Mouse (Mus musculus): Measurements from ENCODE around the gene Ptpn20. TPM values are rescaled to one million over a fixed set of nuclear protein-coding genes. Genes with fewer than 3 reads are reported as not detected.

Ptpn20 gene
- not detected in 2 replicates for polyA plus RNA-seq (2016; fragmentation: Nextera tagmentation; extraction: Ambion mirVana)

DNA sequence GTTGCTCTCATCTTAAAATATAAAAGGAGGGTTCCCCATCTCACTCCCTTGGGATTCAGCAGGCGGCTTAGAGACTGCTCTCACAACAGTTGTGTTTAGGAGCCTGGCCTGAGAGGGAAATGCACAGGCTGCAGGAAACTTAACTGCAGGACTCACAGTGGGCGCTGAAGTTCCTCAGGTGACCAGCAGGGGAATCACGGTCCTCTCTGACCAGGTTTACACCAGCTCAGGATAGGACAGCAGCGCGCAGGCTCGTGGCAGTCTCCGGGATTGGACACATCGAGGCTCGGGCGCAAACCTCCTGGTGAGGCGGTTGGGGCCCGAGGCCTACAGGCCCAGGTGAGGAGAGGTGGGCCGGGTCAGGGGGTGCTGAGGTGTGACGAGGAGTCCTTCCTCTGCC is at the start of gene Ptpn20:
Gene Ptpn20, plus strand, starts transcription at position 257 of the 400 bp plus-strand sequence.
- no peaks in the 10 kb centered on the region for H3K36me3 ChIP-seq
- no peaks in the 10 kb centered on the region for H3K27me3 ChIP-seq (ENCODE audit: low read depth, poor library complexity, severe bottlenecking)
- WGBS = 57% methylated on average over 14 of the region's 14 CpGs
- no peak within 1 kb of the TSS for H3K4me3 ChIP-seq
- no peak for DNase-seq (ENCODE audit: low spot score)
- no peaks in the 10 kb centered on the region for H3K4me1 ChIP-seq
- H3K9me3 ChIP-seq (replicated peaks) = no peaks in the 10 kb centered on the region
- no peak within 1 kb of the TSS for H3K27ac ChIP-seq (replicated peaks)

DNA sequence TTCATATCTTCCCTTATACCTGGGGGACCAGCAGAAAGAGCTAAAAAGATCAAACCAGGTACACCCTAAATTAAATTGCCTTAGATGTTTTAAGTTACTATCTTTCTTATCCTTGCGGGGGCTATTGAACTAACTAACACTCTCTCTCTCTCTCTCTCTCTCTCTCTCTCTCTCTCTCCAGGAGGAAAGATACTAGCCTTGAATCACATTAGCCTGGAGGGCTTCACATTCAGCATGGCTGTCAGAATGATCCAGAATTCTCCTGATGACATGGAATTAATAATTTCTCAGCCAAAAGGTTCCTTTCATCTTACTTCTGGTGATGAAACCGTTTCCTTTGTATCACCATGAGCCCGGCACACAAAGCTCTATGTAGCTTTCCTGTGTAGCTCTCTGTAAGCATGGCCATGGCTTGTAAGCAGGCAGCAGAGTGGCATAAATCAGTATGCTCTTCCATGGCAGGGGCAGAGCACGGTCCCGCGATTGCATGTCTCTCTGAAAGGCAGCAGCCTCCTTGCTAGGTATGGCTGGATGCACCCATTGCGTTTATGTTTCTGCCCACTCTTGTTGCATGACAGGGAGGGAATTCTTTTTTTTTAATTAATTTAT is 49.3 kb upstream of the Ptpn20 start:
- Histone ChIP-seq H3K27ac (replicated peaks) (no peak overlapping the region), H3K9me3 (replicated peaks) (no peaks in the 10 kb centered on the region), H3K27me3 (ENCODE audit: low read depth, poor library complexity, severe bottlenecking) (no peaks in the 10 kb centered on the region), H3K36me3 (no peaks in the 10 kb centered on the region), H3K4me3 (no peak overlapping the region), H3K4me1 (no peaks in the 10 kb centered on the region)
- DNase-seq (ENCODE audit: low spot score) = no peak
- WGBS = 85% methylated on average over 7 of the region's 7 CpGs

DNA sequence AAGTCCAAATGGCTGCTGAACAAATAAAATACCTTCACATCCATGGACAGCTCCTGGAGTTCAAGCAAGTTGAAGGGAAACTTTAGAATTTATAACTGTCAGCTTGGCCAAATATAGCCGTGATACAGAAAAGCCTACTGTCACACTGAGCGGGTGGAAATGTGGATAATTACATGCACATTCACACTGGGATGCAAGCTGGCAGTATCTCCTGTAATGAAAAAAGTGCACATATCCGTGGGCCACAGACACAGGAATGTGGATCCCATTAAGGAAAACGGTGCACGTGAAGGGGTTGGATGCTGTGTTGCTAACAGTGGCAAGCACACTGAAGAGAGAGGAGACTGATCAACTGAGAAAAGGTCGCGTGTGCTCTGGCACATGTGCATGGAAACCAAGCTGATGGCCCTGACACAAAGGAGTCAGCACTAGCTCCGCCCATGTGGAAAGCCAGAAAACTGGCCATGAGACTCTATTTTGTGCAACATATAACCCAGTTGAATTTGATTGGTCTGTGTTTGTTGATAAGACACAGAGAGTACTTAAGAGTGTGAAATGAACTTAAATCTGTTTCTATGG is 43.4 kb upstream of the Ptpn20 start:
- H3K9me3 ChIP-seq (replicated peaks) = no peaks in the 10 kb centered on the region
- WGBS = 91% methylated on average over 8 of the region's 8 CpGs
- H3K4me1 ChIP-seq = no peaks in the 10 kb centered on the region
- H3K27ac ChIP-seq (replicated peaks) = no peak overlapping the region
- no peak for DNase-seq (ENCODE audit: low spot score)
- no peaks in the 10 kb centered on the region for H3K27me3 ChIP-seq (ENCODE audit: low read depth, poor library complexity, severe bottlenecking)
- no peaks in the 10 kb centered on the region for H3K36me3 ChIP-seq
- H3K4me3 ChIP-seq = no peak overlapping the region

DNA sequence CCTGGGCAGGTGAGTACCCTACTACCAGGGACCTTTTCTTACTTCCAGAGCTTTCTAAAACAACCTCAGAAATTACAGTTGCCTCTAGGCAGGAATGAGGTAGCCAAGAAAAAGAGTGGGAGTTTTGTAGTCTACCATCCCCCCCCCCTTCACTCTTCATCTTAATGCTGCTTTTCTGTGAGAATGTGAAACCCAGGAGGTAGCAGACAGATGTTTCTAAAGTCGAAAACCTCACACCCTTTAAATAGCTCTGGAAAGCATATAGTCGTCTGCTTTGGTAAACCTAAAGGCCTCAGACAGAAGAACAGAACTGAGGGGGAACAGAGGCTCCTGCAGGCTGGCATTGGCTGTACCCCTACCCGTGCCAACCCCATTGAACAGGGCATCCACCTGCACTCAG is 40.4 kb upstream of the Ptpn20 start:
- Histone ChIP-seq H3K4me3 (no peak overlapping the region), H3K27ac (replicated peaks) (no peak overlapping the region), H3K36me3 (no peaks in the 10 kb centered on the region), H3K9me3 (replicated peaks) (no peaks in the 10 kb centered on the region), H3K27me3 (ENCODE audit: low read depth, poor library complexity, severe bottlenecking) (no peaks in the 10 kb centered on the region), H3K4me1 (no peaks in the 10 kb centered on the region)
- DNase-seq (ENCODE audit: low spot score) = no peak
- 87% methylated on average over 3 of the region's 3 CpGs for WGBS

DNA sequence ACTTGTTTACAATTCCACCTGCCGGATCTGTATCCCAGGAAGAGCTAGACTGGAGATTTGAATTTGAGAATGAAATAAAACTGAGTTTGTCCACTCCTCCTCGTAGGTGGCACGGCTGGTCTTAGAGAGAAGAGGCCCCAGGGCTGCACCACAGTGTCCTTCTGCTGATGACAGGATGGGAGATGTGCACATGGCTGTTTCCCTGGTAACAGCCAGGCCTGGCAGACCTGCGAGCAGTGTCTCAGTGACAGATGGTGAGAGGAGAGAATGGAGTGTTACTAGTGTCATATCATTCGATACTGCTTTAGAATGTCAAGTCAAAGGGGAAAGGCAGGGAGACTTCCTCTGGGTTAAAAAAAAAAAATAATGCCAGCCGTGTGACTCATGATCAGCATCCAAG is 39.2 kb upstream of the Ptpn20 start:
- Histone ChIP-seq H3K36me3 (no peaks in the 10 kb centered on the region), H3K4me3 (no peak overlapping the region), H3K27me3 (ENCODE audit: low read depth, poor library complexity, severe bottlenecking) (no peaks in the 10 kb centered on the region), H3K4me1 (no peaks in the 10 kb centered on the region), H3K9me3 (replicated peaks) (no peaks in the 10 kb centered on the region), H3K27ac (replicated peaks) (no peak overlapping the region)
- 88% methylated on average over 6 of the region's 6 CpGs for WGBS
- no peak for DNase-seq (ENCODE audit: low spot score)

DNA sequence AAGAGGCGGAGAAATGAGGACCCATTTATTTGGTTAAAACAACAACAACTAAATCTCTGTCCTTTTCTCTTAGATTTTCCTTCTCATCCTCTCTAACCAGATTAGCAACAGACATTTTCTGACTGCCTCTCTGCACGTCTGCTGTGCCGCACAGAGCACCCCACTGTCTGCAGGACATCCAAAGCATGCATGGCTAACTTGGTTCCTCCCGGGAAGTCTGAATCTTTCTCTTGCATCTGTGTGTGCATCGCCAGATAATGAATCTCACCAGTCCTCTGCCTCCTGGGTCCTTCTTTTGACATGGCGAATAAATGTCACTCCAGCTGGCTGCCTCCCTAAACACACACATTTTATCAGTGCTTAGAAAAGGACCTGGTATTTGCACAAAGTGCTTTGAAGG is 18.3 kb upstream of the Ptpn20 start:
- Histone ChIP-seq H3K9me3 (replicated peaks) (no peaks in the 10 kb centered on the region), H3K27me3 (ENCODE audit: low read depth, poor library complexity, severe bottlenecking) (no peaks in the 10 kb centered on the region), H3K36me3 (no peaks in the 10 kb centered on the region), H3K4me3 (no peak overlapping the region), H3K4me1 (peaks cover 27% of the 10 kb centered on the region), H3K27ac (replicated peaks) (0 out of 2 replicates have a peak overlapping the region, but pooled peaks have one; percentile 23)
- 24% methylated on average over 6 of the region's 6 CpGs for WGBS
- no peak for DNase-seq (ENCODE audit: low spot score)

DNA sequence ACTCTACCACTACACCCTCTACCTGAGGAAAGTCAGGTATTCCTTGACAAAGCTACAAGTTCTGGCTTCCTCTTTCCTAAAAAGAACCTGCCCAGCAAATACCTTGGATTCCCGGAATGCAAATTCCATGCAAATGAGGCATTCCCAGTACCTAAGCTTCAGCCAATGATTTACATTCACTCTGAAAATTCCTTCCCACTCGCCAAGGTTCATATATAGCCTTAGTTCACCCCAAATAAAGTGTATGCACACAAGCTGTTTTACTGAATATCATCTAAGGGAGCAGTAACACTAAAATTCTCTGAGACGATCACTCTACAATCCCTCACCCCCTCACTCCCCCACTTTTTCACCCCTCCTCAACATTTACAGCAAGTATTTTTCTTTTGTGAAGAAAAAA is 15.4 kb upstream of the Ptpn20 start:
- Histone ChIP-seq H3K36me3 (no peaks in the 10 kb centered on the region), H3K27me3 (ENCODE audit: low read depth, poor library complexity, severe bottlenecking) (no peaks in the 10 kb centered on the region), H3K4me1 (peaks cover 25% of the 10 kb centered on the region), H3K9me3 (replicated peaks) (no peaks in the 10 kb centered on the region), H3K4me3 (no peak overlapping the region), H3K27ac (replicated peaks) (no peak overlapping the region)
- WGBS = 79% methylated on average over 3 of the region's 3 CpGs
- DNase-seq (ENCODE audit: low spot score) = no peak

DNA sequence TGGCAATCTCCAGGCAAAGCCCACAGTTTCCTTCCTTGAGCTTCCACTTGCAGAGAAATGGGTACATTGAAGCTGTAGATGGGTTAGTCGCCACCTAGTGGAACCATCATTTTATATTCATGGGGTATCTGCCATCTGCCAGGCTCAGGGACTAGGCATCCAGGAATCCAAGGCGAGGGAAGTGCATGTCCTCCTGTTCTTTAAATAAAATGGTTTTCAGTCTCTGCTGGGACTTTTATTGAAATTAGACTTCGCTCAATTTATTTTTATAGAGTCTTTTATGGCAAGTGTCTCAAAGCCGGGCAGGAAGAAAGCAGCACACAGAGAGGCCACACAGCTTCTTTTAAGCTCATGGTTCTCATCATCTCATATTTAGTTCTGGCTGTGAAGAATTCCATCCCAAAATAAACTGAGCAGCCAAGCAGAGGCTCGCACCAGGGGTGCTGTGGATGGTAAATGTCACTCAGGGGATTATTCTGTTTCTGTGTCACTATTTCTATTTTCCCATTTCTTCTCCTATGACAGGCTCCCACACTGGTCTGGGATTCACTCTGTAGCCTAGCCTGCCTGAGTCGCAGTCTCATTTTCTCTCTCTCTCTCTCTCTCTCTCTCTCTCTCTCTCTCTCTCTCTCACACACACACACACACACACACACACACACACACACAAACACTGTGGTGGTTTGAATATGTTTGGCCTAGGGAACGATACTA is 9.1 kb upstream of the Ptpn20 start:
- Histone ChIP-seq H3K4me1 (no peaks in the 10 kb centered on the region), H3K36me3 (no peaks in the 10 kb centered on the region), H3K27me3 (ENCODE audit: low read depth, poor library complexity, severe bottlenecking) (no peaks in the 10 kb centered on the region), H3K27ac (replicated peaks) (no peak overlapping the region), H3K4me3 (no peak overlapping the region), H3K9me3 (replicated peaks) (no peaks in the 10 kb centered on the region)
- DNase-seq (ENCODE audit: low spot score) = no peak
- 74% methylated on average over 7 of the region's 7 CpGs for WGBS

- 92% methylated on average over 9 of the region's 9 CpGs for WGBS
Measured at GRCm38 (mm10) chr14:33598376-33599130, 9.5 kb downstream of the Ptpn20 start.

GRCm38 (mm10) chr14:33607431-33607830 is 18.4 kb downstream of the Ptpn20 start:
- Histone ChIP-seq H3K4me1 (no peaks in the 10 kb centered on the region), H3K9me3 (replicated peaks) (no peaks in the 10 kb centered on the region), H3K27me3 (ENCODE audit: low read depth, poor library complexity, severe bottlenecking) (no peaks in the 10 kb centered on the region), H3K36me3 (no peaks in the 10 kb centered on the region), H3K4me3 (no peak overlapping the region), H3K27ac (replicated peaks) (no peak overlapping the region)
- no peak for DNase-seq (ENCODE audit: low spot score)
- WGBS = 93% methylated on average over 10 of the region's 10 CpGs

More at GRCm38 (mm10) chr14:33598376-33599130, 9.5 kb downstream of the Ptpn20 start:
- Histone ChIP-seq H3K9me3 (replicated peaks) (no peaks in the 10 kb centered on the region), H3K27me3 (ENCODE audit: low read depth, poor library complexity, severe bottlenecking) (no peaks in the 10 kb centered on the region), H3K27ac (replicated peaks) (no peak overlapping the region), H3K4me1 (no peaks in the 10 kb centered on the region), H3K4me3 (no peak overlapping the region), H3K36me3 (no peaks in the 10 kb centered on the region)
- no peak for DNase-seq (ENCODE audit: low spot score)

- H3K27ac ChIP-seq (replicated peaks) = no peak overlapping the region
- no peak for DNase-seq (ENCODE audit: low spot score)
- no peak overlapping the region for H3K4me3 ChIP-seq
- H3K9me3 ChIP-seq (replicated peaks) = no peaks in the 10 kb centered on the region
- no peaks in the 10 kb centered on the region for H3K36me3 ChIP-seq
- no peaks in the 10 kb centered on the region for H3K27me3 ChIP-seq (ENCODE audit: low read depth, poor library complexity, severe bottlenecking)
- 91% methylated on average over 3 of the region's 3 CpGs for WGBS
- no peaks in the 10 kb centered on the region for H3K4me1 ChIP-seq
Measured at GRCm38 (mm10) chr14:33625036-33625435, 36.0 kb downstream of the Ptpn20 start.

GRCm38 (mm10) chr14:33632790-33633372 is 43.9 kb downstream of the Ptpn20 start:
- Histone ChIP-seq H3K27ac (replicated peaks) (no peak overlapping the region), H3K4me3 (no peak overlapping the region), H3K9me3 (replicated peaks) (no peaks in the 10 kb centered on the region), H3K4me1 (no peaks in the 10 kb centered on the region), H3K36me3 (no peaks in the 10 kb centered on the region), H3K27me3 (ENCODE audit: low read depth, poor library complexity, severe bottlenecking) (no peaks in the 10 kb centered on the region)
- WGBS = 80% methylated on average over 8 of the region's 8 CpGs
- no peak for DNase-seq (ENCODE audit: low spot score)
